Mouse (Mus musculus): ENCODE data around the gene Fry. TPM values are rescaled to one million over a fixed set of nuclear protein-coding genes. Genes with fewer than 3 reads are reported as not detected.

Fry gene
- polyA plus RNA-seq, 1 experiment, result 78.6 TPM

- H3K27ac ChIP-seq (ENCODE audit: insufficient read depth, low read length), result no peak overlapping the region
- TF ChIP-seq POLR2A (IDR thresholded peaks at IDR 0.05; ENCODE audit: extremely low read depth, insufficient read depth, low read length) (no peak), CTCF (IDR thresholded peaks at IDR 0.05; ENCODE audit: extremely low read depth, insufficient read depth, low read length) (no peak)
- H3K4me3 ChIP-seq (ENCODE audit: insufficient read depth, low read length), result no peak overlapping the region
- no peaks in the 10 kb centered on the region for H3K4me1 ChIP-seq (ENCODE audit: control insufficient read depth, insufficient read depth, low read length)
Observed at GRCm38 (mm10) chr5:150370291-150370690, 251.8 kb downstream of the Fry start.

DNA sequence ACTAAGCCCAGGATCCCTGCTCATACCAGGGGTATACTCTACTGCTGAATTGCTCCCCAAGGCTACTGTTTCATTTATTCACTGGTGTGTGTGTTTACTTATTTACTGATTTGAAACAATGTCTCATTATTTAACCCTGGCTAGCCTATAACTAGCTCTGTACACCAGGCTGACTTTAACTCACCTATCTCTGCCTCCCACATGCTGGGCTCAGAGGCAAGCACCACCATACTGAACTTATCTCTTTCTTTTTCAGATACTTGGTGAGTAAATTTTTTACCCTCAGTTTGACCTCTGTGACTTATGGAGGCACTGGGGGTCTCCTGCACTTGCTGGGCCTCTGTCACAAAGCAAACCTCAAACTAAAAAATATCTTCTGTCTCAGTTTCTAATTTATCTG is 252.4 kb downstream of the Fry start:
- no peak for TF ChIP-seq CTCF (IDR thresholded peaks at IDR 0.05; ENCODE audit: extremely low read depth, insufficient read depth, low read length)
- TF ChIP-seq POLR2A (IDR thresholded peaks at IDR 0.05; ENCODE audit: extremely low read depth, insufficient read depth, low read length), result no peak
- H3K4me3 ChIP-seq (ENCODE audit: insufficient read depth, low read length), result no peak overlapping the region
- no peaks in the 10 kb centered on the region for H3K4me1 ChIP-seq (ENCODE audit: control insufficient read depth, insufficient read depth, low read length)
- no peak overlapping the region for H3K27ac ChIP-seq (ENCODE audit: insufficient read depth, low read length)

- no peak overlapping the region for H3K27ac ChIP-seq (ENCODE audit: insufficient read depth, low read length)
- no peaks in the 10 kb centered on the region for H3K4me1 ChIP-seq (ENCODE audit: control insufficient read depth, insufficient read depth, low read length)
- TF ChIP-seq CTCF (IDR thresholded peaks at IDR 0.05; ENCODE audit: extremely low read depth, insufficient read depth, low read length) (no peak), POLR2A (IDR thresholded peaks at IDR 0.05; ENCODE audit: extremely low read depth, insufficient read depth, low read length) (no peak)
- H3K4me3 ChIP-seq (ENCODE audit: insufficient read depth, low read length), result no peak overlapping the region
Observed at GRCm38 (mm10) chr5:150372956-150373355, 254.5 kb downstream of the Fry start.

DNA sequence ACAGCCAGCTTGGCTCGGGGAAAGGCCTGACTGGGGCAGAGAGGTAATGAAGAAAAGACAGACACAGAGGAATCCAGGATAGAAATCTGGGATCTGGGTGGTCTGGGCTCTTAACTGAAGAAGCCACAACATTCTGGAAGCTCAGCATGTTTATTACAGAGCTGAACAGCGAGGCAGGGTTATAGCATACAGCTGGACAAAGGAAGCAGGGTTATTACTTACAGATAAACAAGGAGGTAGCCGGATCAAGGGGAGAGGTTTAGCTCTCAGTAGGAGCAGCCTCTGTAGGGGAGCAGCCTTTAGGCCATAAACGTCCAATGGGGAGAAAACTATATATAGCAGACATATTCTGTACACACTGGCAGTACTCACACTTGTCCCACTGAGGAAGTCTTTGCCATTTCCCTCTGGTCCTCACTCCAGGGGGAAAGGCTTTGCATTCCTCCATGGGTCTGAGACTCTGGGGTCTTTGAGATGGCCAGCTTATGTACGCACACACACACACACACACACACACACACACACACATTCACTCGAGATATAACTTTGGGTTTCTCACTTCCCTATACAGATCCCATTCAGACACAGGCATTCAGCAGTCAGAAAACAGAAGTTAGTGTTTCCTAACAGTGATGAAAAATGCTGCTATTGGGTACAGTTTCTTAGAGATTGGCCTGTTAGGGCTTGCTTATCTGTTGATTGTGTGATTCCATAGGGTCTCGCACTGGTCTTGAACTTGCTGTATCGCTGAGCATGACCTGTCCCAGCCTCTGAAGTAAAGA is 256.5 kb downstream of the Fry start:
- no peaks in the 10 kb centered on the region for H3K4me1 ChIP-seq (ENCODE audit: control insufficient read depth, insufficient read depth, low read length)
- H3K27ac ChIP-seq (ENCODE audit: insufficient read depth, low read length), result no peak overlapping the region
- TF ChIP-seq POLR2A (IDR thresholded peaks at IDR 0.05; ENCODE audit: extremely low read depth, insufficient read depth, low read length) (no peak), CTCF (IDR thresholded peaks at IDR 0.05; ENCODE audit: extremely low read depth, insufficient read depth, low read length) (no peak)
- H3K4me3 ChIP-seq (ENCODE audit: insufficient read depth, low read length), result no peak overlapping the region

DNA sequence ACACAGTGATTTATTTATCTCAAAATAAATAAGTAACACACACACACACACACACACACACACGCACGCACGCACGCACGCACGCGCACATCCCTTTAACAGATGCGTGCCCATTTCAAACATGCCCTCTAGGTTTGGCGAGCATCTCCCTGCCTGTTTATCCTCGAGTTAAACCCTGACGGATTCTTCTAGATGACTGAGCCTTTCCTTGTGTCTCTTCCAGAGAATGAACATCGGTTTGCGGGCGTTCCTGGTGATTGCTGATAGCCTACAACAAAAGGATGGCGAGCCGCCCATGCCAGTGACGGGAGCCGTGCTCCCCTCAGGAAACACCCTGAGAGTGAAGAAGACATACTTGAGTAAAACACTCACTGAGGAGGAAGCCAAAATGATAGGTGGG is 260.1 kb downstream of the Fry start:
- no peaks in the 10 kb centered on the region for H3K4me1 ChIP-seq (ENCODE audit: control insufficient read depth, insufficient read depth, low read length)
- TF ChIP-seq CTCF (IDR thresholded peaks at IDR 0.05; ENCODE audit: extremely low read depth, insufficient read depth, low read length) (no peak), POLR2A (IDR thresholded peaks at IDR 0.05; ENCODE audit: extremely low read depth, insufficient read depth, low read length) (no peak)

DNA sequence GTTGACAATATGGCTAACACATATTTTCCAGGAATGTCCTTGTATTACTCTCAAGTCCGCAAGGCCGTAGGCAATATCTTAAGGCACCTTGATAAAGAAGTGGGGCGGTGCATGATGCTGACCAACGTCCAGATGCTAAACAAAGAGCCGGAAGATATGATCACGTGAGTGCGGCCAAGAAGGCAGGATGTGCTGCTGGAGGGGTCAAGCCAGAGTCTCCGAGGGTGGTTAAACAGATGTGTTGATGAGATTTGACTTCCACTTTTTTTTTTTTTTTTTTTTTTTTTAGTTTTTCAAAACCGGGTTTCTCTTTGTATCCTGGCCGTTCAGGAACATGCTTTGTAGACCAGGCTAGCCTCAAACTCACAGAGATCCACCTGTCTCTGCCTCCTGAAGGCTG is 262.3 kb downstream of the Fry start:
- Histone ChIP-seq H3K4me3 (ENCODE audit: insufficient read depth, low read length) (no peak overlapping the region), H3K4me1 (ENCODE audit: control insufficient read depth, insufficient read depth, low read length) (no peaks in the 10 kb centered on the region), H3K27ac (ENCODE audit: insufficient read depth, low read length) (no peak overlapping the region)
- TF ChIP-seq CTCF (IDR thresholded peaks at IDR 0.05; ENCODE audit: extremely low read depth, insufficient read depth, low read length) (no peak), POLR2A (IDR thresholded peaks at IDR 0.05; ENCODE audit: extremely low read depth, insufficient read depth, low read length) (no peak)

More for the DNA sequence above, 260.1 kb downstream of the Fry start:
- Histone ChIP-seq H3K4me3 (ENCODE audit: insufficient read depth, low read length) (no peak overlapping the region), H3K27ac (ENCODE audit: insufficient read depth, low read length) (no peak overlapping the region; the same call in 1 of the 2 replicates)

DNA sequence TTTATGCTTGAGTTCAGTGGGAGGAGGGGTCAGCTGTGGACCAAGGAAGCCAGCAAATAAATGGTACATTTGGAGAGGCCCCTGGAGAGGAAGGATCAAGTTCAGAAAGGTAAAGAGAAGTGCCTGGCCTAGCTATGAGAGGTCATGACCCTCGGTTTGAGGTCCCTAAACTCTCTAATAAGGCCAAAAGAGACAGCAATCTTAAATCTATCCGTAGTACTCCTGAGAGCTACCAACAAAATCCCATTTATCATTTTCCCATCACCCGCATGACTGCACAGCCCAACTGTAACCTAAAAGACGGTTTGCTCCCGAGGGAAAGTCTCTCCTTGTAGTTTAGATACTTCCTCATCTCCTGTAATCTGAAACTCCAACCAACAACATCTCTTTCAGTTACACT is 264.0 kb downstream of the Fry start:
- no peak overlapping the region for H3K4me3 ChIP-seq (ENCODE audit: insufficient read depth, low read length)
- H3K4me1 ChIP-seq (ENCODE audit: control insufficient read depth, insufficient read depth, low read length), result no peaks in the 10 kb centered on the region
- no peak overlapping the region for H3K27ac ChIP-seq (ENCODE audit: insufficient read depth, low read length)
- TF ChIP-seq CTCF (IDR thresholded peaks at IDR 0.05; ENCODE audit: extremely low read depth, insufficient read depth, low read length), result no peak
- TF ChIP-seq POLR2A (IDR thresholded peaks at IDR 0.05; ENCODE audit: extremely low read depth, insufficient read depth, low read length), result no peak

GRCm38 (mm10) chr5:150384272-150385215 is 266.1 kb downstream of the Fry start:
- H3K27ac ChIP-seq (ENCODE audit: insufficient read depth, low read length), result peak overlapping the region; percentile 65
- no peaks in the 10 kb centered on the region for H3K4me1 ChIP-seq (ENCODE audit: control insufficient read depth, insufficient read depth, low read length)

DNA sequence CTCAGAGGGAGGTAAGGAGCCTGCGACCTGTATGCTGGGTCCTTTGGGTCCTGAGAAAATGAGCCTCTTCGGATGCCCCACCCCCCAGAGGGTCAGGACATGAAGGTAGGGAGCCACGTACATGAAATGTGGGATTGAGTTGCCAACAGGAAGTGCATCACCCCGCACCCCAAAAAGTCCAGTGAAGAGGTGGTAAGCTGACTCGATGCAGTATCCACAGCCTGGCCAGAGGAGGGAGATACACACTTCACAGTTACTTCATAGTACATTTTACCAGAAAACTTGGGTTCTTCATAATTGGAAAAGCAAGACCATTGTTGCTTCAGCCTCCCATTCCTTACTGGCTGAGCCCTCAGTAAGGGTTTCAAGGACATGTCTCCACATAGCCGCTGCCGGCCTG is 266.8 kb downstream of the Fry start:
- Histone ChIP-seq H3K4me1 (ENCODE audit: control insufficient read depth, insufficient read depth, low read length) (no peaks in the 10 kb centered on the region), H3K4me3 (ENCODE audit: insufficient read depth, low read length) (no peak overlapping the region), H3K27ac (ENCODE audit: insufficient read depth, low read length) (peak overlapping the region; percentile 65)
- no peak for TF ChIP-seq CTCF (IDR thresholded peaks at IDR 0.05; ENCODE audit: extremely low read depth, insufficient read depth, low read length)
- TF ChIP-seq POLR2A (IDR thresholded peaks at IDR 0.05; ENCODE audit: extremely low read depth, insufficient read depth, low read length), result no peak

More at GRCm38 (mm10) chr5:150384272-150385215, 266.1 kb downstream of the Fry start:
- TF ChIP-seq POLR2A (IDR thresholded peaks at IDR 0.05; ENCODE audit: extremely low read depth, insufficient read depth, low read length) (no peak), CTCF (IDR thresholded peaks at IDR 0.05; ENCODE audit: extremely low read depth, insufficient read depth, low read length) (no peak)
- H3K4me3 ChIP-seq (ENCODE audit: insufficient read depth, low read length), result no peak overlapping the region
